Mouse (Mus musculus) midbrain, embryonic 11.5 days (tissue): Measurements from ENCODE around the gene Trio. TPM values are rescaled to one million over a fixed set of nuclear protein-coding genes. Genes with fewer than 3 reads are reported as not detected.

Experiments used
- ATAC-seq: fragments of 200-750 bp; cut with Nextera tagmentation; 2 replicates; pipeline ENCODE4 v1.8.0; 2017; ENCODE audit warnings: moderate TSS enrichment, moderate library complexity; ENCODE audit not compliant: low FRiP score
- DNase-seq: peaks from one replicate; pipeline ENCODE4 v3.0.0; 2015; ENCODE audit warnings: low spot score; ENCODE audit errors: missing footprints
- H3K27ac ChIP-seq: fragments of 300-500 bp; sonication (generic); 2 replicates; pipeline ENCODE4 v1.5.1; 2014; ENCODE audit warnings: low read depth, low read length
- H3K27me3 ChIP-seq: fragments of 300-500 bp; sonication (generic); 2 replicates; pipeline ENCODE4 v1.6.1; 2014; ENCODE audit warnings: mild to moderate bottlenecking, low read length, moderate library complexity, mixed read lengths; ENCODE audit not compliant: control insufficient read depth, insufficient read depth
- H3K36me3 ChIP-seq: fragments of 300-500 bp; sonication (generic); 2 replicates; pipeline ENCODE4 v1.6.1; 2014; ENCODE audit warnings: mild to moderate bottlenecking, low read length, moderate library complexity, mixed read lengths; ENCODE audit not compliant: control insufficient read depth, insufficient read depth
- H3K4me1 ChIP-seq: fragments of 300-500 bp; sonication (generic); 2 replicates; pipeline ENCODE4 v1.6.1; 2014; ENCODE audit warnings: low read length; ENCODE audit not compliant: control insufficient read depth, insufficient read depth
- H3K4me2 ChIP-seq: fragments of 300-500 bp; sonication (generic); 2 replicates; pipeline ENCODE4 v1.6.1; 2014; ENCODE audit warnings: mild to moderate bottlenecking, moderate library complexity
- H3K4me3 ChIP-seq: fragments of 300-500 bp; sonication (generic); 2 replicates; pipeline ENCODE4 v1.5.1; 2014; ENCODE audit warnings: low read depth, low read length
- H3K9ac ChIP-seq: fragments of 300-500 bp; sonication (generic); 2 replicates; pipeline ENCODE4 v1.6.1; 2014; ENCODE audit warnings: low read length
- H3K9me3 ChIP-seq: fragments of 300-500 bp; sonication (generic); 2 replicates; pipeline ENCODE4 v1.6.1; 2016; ENCODE audit warnings: low read length; ENCODE audit not compliant: control insufficient read depth
- WGBS: fragments of 180-500 bp; shearing (Covaris S2); extraction: QIAGEN DNeasy Blood & Tissue Kit; methylation state at CpG from one replicate; pipeline ENCODE4 v1.1.7; 2014; 5-methylcytosine and 5-hydroxymethylcytosine counted together
- polyA plus RNA-seq: library from polyadenylated mRNA; unstranded; fragments of >200 nt; fragmentation: Nextera tagmentation; extraction: Ambion mirVana; gene quantifications from 2 replicates; pipeline ENCODE4 v1.2.1, GENCODE M21; 2014

The Trio gene
- polyA plus RNA-seq, 1 experiment from 2014 or later = 32.5 TPM

DNA sequence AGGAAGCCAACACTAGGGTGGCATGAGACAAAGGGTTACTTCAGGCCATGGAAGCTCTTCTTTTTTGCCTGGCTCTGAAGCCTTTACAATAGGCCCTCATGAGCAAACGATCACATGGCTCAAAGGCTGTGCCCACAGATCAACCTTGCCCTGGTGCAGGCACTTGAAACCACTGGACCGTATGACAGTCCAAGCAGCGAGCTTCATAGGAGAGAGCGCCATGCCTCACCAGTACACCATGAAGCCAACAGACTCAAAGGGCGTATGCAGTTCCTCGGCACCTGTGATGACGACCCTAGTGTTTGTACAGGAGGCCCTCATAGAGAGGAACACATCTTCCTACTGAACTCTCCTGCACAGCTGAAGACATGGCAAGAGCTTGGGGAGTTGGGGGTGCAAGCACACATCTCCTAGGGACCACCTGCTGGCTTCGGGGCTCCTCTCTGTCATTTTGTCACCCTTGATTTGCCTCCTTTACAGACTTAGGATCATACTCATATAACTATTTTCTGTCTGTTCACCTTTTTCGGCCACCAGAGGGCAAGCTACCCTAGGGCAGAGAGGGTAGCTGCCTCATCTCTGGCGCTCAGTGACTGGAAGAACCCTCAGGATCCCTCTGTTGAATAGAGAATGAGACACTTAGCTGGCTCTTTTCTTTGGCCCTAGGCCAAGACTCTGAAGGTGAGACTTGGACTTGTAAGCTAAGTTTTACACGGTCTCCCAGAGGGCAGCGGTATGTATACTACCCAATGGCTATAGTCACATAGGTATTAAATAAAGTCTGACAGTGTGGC, 273.8 kb downstream of the Trio start:
- H3K9ac ChIP-seq = no peak overlapping the region
- H3K36me3 ChIP-seq = peaks cover 20% of the 10 kb centered on the region
- H3K9me3 ChIP-seq = no peaks in the 10 kb centered on the region
- 84% methylated on average over 12 of the region's 12 CpGs for WGBS
- no peak overlapping the region for H3K27ac ChIP-seq
- no peak overlapping the region for H3K4me3 ChIP-seq
- H3K4me1 ChIP-seq = peaks cover 3% of the 10 kb centered on the region; the same call in 1 of the 2 replicates
- no peak overlapping the region for H3K4me2 ChIP-seq
- H3K27me3 ChIP-seq = no peaks in the 10 kb centered on the region
- ATAC-seq = peak; percentile 67
- peak; percentile 91 for DNase-seq

DNA sequence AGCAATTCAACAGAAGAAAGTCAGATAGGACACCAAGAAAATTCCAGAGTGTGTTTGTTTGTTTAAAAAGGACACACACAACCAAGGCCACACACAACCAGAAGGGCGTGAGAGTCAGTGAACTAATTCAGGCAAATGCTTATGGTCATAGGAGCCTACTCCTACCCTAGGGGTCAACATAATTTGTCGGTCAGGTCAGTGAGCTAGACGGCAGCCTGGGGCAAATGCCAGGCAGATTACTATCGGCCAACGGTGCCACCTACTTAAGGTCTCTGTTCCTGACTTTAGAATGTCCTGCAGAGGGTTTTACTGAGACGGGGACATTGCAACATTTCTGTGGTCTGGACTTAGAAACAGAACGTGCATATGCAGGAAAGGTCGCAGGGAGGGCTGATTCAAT, 276.9 kb downstream of the Trio start:
- DNase-seq (no peak), ATAC-seq (no peak)
- Histone ChIP-seq H3K9ac (no peak overlapping the region), H3K4me3 (no peak overlapping the region), H3K4me2 (no peak overlapping the region), H3K27me3 (no peaks in the 10 kb centered on the region), H3K4me1 (peaks cover 3% of the 10 kb centered on the region; the same call in 1 of the 2 replicates), H3K27ac (no peak overlapping the region), H3K36me3 (peaks cover 12% of the 10 kb centered on the region; the same call in 1 of the 2 replicates), H3K9me3 (no peaks in the 10 kb centered on the region)
- WGBS = 90% methylated on average over 8 of the region's 8 CpGs

- ATAC-seq = no peak
Measured at GRCm38 (mm10) chr15:27747512-27747911, 278.1 kb downstream of the Trio start.

DNA sequence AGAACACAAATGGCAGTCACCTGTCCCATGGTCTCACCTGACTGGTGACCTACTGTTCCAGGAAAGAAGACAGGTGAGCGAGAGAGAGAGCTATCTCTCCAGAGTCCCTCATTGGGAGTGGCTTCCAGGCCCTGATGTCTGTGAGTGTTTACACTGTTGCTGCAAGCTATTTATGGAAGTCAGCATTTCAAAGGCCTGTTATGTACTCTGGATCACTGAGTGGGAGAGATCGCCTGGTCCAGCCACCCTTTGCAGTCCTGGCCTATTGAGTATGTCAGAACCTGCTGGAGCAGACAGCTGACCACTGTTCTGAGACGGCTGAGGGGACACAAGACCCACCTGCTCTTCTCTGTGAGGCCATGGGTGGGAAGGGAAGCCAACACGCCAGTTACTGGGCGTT, 280.7 kb downstream of the Trio start:
- H3K9ac ChIP-seq = no peak overlapping the region
- no peak overlapping the region for H3K4me2 ChIP-seq
- H3K4me3 ChIP-seq = no peak overlapping the region
- H3K9me3 ChIP-seq = no peaks in the 10 kb centered on the region
- DNase-seq (no peak), ATAC-seq (no peak)
- no peaks in the 10 kb centered on the region for H3K27me3 ChIP-seq
- WGBS = 88% methylated on average over 5 of the region's 5 CpGs
- H3K27ac ChIP-seq = no peak overlapping the region
- H3K36me3 ChIP-seq = peaks cover 19% of the 10 kb centered on the region; the same call in 1 of the 2 replicates
- no peaks in the 10 kb centered on the region for H3K4me1 ChIP-seq

More at GRCm38 (mm10) chr15:27747512-27747911, 278.1 kb downstream of the Trio start:
- Histone ChIP-seq H3K27ac (no peak overlapping the region), H3K4me1 (no peaks in the 10 kb centered on the region), H3K4me3 (no peak overlapping the region), H3K4me2 (no peak overlapping the region), H3K36me3 (peaks cover 15% of the 10 kb centered on the region; the same call in 1 of the 2 replicates), H3K27me3 (no peaks in the 10 kb centered on the region), H3K9me3 (no peaks in the 10 kb centered on the region), H3K9ac (no peak overlapping the region)
- DNase-seq = no peak
- 95% methylated on average over 18 of the region's 18 CpGs for WGBS

GRCm38 (mm10) chr15:27740080-27740479, 285.6 kb downstream of the Trio start:
- no peak overlapping the region for H3K9ac ChIP-seq
- no peaks in the 10 kb centered on the region for H3K27me3 ChIP-seq
- no peak overlapping the region for H3K27ac ChIP-seq
- DNase-seq (no peak), ATAC-seq (no peak)
- 94% methylated on average over 7 of the region's 7 CpGs for WGBS
- no peak overlapping the region for H3K4me2 ChIP-seq
- no peak overlapping the region for H3K4me3 ChIP-seq
- H3K36me3 ChIP-seq = peaks cover 18% of the 10 kb centered on the region; the same call in 1 of the 2 replicates
- H3K9me3 ChIP-seq = no peaks in the 10 kb centered on the region
- H3K4me1 ChIP-seq = no peaks in the 10 kb centered on the region

DNA sequence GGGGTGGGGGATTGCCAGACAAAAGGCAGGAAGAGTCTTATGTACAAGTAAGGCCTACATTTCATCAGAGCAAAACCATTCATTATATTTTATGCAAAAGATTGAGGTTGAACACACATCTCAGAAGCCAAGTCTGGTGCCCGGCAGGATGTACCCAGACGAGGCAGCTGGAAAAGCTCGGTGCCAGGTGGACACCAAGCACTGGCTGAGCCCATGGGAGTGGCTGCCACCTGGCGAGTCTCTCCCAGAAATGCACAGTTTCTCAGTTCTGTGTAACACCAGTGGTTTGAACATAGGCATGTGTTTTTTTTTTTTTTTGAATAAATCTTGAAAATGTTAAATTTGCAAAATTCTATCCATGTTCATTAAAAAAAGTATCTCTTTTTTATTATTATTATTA, 293.8 kb downstream of the Trio start:
- DNase-seq = no peak
- Histone ChIP-seq H3K36me3 (peaks cover 21% of the 10 kb centered on the region; the same call in 1 of the 2 replicates), H3K9ac (no peak overlapping the region), H3K27me3 (no peaks in the 10 kb centered on the region), H3K27ac (no peak overlapping the region), H3K9me3 (no peaks in the 10 kb centered on the region), H3K4me2 (no peak overlapping the region), H3K4me1 (no peaks in the 10 kb centered on the region), H3K4me3 (no peak overlapping the region)
- 87% methylated on average over 4 of the region's 4 CpGs for WGBS
- no peak for ATAC-seq

GRCm38 (mm10) chr15:27726228-27726627, 299.4 kb downstream of the Trio start:
- Histone ChIP-seq H3K27ac (no peak overlapping the region), H3K27me3 (no peaks in the 10 kb centered on the region), H3K4me1 (no peaks in the 10 kb centered on the region), H3K4me2 (no peak overlapping the region), H3K36me3 (no peaks in the 10 kb centered on the region), H3K4me3 (no peak overlapping the region), H3K9ac (no peak overlapping the region), H3K9me3 (no peaks in the 10 kb centered on the region)
- 88% methylated on average over 6 of the region's 6 CpGs for WGBS
- no peak for ATAC-seq
- no peak for DNase-seq

DNA sequence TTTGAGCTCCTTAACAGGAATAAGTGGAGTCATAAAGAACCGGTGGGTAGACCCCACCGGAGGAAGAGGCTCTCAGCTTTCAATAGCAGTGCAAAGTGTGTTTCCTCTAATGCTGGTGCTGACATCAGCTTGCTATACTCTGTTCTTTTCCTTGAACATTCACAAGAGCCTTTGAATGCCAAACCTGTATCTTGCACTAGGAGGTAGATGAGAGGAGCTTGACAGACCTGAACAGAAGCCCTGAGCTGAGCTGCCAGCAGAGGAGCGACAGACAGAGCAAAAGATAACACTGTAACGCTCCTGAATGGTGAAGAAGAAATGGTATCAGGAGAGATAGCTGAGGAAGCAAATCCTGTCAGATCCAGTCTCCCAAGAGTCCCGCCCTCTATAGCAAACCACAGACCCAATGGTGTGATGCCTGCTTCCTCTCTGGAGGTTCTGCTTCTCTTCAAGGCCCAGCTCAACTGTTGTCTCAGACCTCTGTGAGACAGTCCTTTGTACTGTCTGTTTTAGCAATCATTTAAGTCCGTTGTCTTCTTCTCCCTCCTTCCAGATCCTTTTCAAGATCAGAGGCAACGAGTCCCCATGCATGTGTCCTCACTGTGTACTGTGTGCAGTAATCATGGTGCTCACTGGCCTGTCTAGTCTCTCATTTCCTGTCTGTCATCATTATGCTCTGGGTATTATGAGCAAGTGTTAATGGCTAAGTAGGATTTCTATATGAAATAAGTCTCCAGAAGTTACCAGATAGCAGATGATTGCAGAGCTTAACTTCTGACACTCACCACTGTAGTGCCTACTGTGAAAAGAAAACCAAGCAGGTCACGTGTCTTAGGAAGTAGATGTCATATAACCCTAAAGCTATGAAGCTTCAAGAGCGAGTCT, 300.6 kb downstream of the Trio start:
- DNase-seq (no peak), ATAC-seq (no peak)
- no peaks in the 10 kb centered on the region for H3K4me1 ChIP-seq
- 82% methylated on average over 9 of the region's 9 CpGs for WGBS
- no peaks in the 10 kb centered on the region for H3K36me3 ChIP-seq
- no peak overlapping the region for H3K9ac ChIP-seq
- no peak overlapping the region for H3K4me3 ChIP-seq
- H3K4me2 ChIP-seq = no peak overlapping the region
- no peak overlapping the region for H3K27ac ChIP-seq
- no peaks in the 10 kb centered on the region for H3K27me3 ChIP-seq
- H3K9me3 ChIP-seq = no peaks in the 10 kb centered on the region

- no peaks in the 10 kb centered on the region for H3K4me1 ChIP-seq
- H3K4me3 ChIP-seq = no peak overlapping the region
- no peaks in the 10 kb centered on the region for H3K36me3 ChIP-seq
- WGBS = 78% methylated on average over 6 of the region's 6 CpGs
- H3K9me3 ChIP-seq = no peaks in the 10 kb centered on the region
- DNase-seq (no peak), ATAC-seq (no peak)
- no peaks in the 10 kb centered on the region for H3K27me3 ChIP-seq
- H3K9ac ChIP-seq = no peak overlapping the region
- no peak overlapping the region for H3K4me2 ChIP-seq
- H3K27ac ChIP-seq = no peak overlapping the region
Measured at GRCm38 (mm10) chr15:27724298-27724697, 301.4 kb downstream of the Trio start.
